Mouse (Mus musculus) 416B (cell line): ENCODE data around the gene Bach2.

Source experiments
- DNase-seq: peaks from one replicate; pipeline ENCODE4 v3.0.0; 2011; ENCODE audit warnings: low read depth

Gene Bach2

DNA sequence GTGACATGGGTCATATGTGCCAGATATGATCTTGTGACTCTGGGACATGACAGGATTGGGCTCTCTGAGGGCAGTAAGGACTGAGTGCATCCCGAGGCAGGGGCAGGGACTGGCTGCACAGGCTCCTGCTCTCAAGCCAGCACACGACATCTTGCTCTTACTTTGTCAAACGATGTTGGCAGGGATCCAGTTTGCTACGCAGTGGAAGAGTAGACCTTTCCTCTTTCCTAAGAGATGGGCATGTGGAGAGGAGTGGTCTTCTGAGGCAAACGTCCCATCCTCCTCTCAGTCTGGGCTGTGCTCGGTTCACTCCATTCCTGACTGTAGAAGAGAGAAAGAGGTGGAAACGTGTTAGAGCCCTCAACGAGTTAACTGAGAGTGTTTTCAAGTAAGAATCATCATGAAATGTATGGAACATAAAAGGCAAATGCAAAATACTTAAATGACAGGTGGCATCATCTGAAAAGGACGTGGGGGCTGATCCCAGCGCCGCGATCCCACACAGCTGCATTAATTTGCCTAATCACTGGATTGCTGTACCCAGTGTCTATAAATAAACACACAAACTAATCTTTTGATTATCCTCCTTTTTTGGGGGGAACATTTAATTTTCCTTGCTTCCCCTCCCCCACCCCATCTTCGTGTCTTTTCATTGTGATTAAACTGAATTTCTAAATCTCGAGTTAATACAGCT, 150.7 kb downstream of the Bach2 start:
- no peak for DNase-seq

DNA sequence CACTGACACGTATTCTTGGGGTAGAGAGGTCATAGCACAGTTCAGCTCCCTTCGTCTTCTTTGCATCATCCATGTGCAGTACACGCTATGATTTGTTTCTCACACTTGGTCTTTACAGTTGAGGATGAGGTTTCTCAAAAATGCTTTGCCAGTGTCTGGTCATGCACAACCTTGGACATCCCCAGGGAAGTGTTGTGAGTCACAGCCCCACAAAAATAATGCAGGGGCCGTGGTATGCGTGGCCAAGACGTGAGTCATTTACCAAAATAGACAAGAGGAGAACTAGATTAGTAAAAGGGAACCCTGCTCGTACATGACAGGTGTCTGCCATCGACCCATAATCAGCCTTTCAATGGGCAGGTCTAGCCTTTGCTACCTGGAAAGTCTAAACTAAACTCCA, 152.7 kb downstream of the Bach2 start:
- peak; percentile 78 for DNase-seq

DNA sequence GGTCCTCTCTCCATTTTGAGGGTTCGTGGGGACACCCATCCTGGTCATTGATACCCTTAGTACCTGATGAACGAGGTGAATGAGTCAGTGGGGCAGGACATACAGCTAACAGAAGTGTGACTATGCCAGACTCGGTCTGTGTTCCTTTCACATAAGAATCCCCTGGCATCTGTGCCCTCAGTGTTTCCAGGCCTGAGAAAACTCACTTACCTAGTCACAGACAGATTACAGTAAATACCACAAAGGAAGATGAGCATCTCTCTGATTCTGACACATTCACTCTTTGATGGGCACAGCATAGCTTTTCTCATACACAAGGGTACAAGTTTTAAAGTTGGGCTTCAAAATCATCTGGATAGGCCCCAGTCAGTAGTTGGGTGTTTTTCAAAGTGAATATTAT, 154.6 kb downstream of the Bach2 start:
- DNase-seq, result no peak

DNA sequence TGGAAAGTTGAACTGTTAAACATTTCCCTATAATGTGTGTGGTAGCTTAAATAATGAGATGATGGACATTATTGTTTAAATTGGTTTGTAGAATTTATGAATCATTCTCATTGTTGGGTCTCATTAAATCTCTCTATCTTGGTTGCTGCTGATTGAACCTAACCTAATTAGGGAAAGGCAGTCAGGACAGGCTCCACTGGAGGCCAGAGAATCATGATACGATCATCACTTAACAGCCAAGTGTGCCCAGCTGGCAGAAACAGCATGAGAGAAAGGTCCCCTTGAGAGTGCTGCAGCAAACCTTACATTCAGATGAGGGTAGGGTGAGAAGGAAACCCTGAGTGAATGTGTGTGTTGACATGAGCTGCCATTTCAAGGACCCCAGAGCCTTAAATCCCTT, 155.3 kb downstream of the Bach2 start:
- DNase-seq, result no peak

DNA sequence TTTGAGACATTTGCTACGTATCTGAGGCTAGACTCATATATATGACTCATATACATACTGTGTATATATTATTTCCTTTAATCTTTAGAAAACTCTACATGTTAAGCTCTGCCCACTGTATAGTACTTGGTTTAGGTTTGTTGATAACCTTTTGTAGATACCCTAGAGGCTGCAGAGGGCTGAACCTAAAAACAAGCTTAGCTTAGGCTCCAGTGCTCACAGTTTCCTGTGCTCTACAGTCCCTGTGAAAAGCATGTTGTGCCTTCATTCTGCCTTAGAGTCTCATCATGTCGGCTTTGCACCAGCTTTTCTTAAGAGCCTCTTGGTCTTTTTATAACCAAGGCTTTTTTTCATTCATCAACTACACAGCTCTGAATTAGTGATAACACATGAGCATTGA, 156.2 kb downstream of the Bach2 start:
- DNase-seq, result no peak

DNA sequence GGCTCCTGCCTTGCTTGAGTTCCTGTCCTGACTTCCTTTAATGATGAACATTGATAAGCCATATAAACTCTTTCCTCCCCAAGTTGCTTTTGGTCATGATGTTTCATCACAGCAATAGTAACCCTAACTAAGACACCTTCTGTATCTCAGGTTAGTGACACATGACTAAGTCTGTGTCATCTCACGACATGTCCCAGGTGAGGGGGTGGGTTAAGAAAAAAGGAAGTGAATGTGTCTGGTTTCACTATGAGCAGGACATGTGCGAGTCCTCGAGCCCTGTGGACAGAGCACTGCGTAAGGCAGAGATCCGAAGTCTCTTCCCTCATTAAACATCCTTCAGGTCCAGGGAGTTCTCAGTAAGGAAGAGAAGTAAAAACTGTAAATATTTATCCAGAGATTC, 162.9 kb downstream of the Bach2 start:
- no peak for DNase-seq

DNA sequence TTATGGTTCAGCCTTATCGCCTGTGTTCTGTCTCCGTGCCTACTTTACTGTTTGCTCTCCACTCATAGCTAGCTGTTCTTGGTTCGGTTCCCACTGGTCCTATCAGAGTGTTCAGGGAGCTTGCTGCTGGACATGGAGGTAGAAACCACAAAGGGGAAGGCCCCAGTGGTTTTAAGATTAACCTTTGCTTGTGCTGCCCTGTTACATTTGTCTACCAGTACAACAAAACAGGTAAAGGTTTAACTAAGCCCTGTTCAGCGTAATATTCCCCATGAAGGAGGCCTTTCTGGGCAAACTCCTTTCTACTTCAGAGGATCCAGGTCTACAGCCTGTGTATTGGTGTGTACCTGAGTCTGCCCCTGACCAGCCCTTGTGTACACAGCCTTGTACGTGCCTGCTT, 164.9 kb downstream of the Bach2 start:
- DNase-seq, result no peak

DNA sequence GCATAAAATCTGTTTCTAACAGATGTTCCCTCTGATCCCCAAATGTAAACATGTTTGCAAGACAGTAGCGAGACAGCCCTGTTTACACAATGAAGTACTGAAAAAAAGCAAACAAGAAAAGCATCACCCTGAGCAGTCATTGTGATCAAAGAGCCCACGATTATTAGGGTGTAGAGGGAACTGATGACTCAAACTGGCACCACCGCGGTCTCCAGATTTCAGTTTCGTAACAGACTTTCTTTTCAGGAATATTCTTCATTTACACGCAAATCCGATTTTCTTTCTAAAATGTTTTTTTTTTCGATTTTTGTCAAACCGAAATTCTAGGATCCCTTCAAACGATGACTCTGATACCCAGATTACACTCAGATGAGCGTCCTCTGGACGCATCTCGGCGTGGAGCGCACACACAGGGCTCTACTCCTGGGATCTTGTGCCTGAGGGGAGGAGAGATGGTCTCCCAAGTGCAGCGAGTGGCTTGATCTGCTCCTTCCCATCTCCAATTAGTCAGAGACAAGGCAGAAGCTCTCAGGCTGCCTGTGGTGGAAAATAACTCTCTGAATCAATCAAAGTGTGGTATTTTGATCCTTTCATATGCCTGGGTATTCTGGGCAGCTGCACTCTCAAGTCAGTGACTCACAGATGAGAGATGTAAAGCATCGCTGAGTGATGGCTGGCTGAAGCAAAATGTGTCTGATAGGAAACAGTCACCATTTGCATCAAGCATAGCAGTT, 166.7 kb downstream of the Bach2 start:
- DNase-seq, result no peak

DNA sequence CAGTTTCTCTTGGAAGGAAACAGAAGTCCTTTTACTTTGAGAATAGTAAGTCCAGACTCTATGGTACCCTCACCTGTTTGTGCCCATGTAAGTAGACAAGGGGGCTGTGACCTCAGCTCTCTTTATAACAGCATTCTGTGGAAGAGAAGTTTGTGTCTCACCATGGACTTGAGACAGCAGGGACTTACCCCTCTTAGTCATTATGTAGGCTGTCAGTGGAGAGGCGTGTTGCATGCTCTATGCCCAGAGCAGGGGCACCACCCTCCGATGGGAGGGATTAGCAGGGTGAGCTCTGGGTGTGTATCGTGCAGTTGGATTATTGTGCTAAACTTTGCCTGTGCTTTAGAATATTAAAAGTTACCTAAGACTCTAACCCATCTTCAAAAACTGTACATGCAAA, 167.4 kb downstream of the Bach2 start:
- DNase-seq, result no peak

DNA sequence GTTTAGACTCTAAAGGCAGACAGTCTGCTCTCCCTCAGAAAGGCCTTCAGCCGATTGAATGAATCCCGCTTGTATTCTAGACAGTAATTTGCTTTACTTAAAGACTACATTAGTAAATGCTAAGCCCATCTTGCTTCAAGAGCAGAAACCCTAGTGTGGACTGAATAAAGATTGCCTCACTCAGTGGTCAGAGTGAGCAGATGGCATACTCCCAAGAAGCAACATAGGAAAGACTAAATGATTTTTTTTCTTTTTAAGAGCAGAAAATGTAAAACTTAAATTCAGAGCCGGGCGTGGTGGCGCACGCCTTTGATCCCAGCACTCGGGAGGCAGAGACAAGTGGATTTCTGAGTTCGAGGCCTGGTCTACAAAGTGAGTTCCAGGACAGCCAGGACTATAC, 169.9 kb downstream of the Bach2 start:
- peak; percentile 35 for DNase-seq

DNA sequence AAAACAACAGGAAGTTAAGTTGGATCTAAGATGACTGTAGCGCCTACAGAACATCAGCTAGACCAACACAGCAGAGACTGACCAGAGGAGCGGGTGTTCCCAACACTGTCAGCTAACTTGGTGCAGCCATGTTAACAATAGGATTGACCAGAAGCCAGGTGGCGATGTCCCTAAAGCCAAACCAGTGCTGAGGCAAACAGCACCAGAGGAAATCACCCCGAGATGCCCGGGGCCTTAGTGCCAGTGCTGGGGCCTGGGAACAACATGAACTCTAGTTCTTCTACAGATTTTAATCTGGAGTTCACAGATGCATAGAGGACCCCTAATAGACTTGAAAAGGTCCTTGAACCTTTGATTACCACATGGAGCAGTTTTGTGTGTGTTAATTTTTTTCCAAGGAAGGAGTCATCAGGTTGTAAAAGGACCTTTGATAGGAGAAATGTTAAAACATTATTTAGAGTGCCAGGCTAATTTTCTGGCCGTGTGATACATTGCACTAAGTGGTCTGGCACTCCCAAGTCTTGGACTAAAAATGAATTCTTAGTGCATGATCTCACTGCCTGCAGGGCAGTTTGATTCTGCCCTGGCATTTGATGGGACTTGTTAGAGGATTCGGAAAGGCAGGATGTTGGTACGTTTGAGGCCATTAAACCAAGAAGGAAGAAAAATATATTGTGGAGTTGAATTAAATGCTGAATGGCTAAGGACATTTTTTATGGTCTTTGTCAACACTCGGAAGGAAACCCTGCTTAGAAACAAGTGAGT, 170.7 kb downstream of the Bach2 start:
- no peak for DNase-seq

DNA sequence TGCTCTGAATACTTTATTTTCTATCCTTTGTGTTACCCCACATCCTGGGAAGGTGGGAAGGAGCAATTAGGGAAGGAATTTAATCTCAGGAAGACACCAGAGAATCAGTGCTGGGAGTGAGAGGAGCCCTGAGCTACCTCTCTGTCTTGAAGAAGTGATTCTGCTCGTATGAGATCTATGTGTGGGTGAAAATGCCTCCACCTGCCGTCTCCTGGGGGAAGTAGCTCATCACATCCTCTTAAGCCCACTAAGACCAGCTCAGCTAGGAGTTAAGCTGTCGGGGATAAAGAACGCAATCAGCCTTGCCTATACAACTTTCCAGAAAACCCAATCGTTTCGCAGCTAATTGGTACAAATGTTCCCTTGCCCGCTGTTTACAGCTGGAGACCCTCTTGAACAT, 174.5 kb downstream of the Bach2 start:
- no peak for DNase-seq

DNA sequence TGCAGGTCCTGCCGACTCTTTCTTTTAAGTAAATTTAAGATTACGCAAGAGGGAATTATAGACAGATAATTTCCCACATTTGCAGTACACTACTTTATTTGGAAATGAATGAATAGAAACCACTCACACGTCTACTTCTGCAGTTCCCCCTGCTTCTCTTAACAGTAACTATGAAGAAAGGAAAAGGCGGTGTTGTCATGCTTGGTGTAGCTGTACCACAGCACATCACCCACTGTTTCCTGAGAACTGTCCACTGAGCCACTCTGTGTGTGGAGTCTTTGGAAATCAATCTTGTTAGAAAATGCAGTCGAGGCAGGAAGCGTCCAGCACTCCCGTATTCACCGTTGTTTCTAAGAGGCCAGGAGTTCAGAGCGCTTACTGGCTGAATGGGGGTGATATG, 174.9 kb downstream of the Bach2 start:
- no peak for DNase-seq

DNA sequence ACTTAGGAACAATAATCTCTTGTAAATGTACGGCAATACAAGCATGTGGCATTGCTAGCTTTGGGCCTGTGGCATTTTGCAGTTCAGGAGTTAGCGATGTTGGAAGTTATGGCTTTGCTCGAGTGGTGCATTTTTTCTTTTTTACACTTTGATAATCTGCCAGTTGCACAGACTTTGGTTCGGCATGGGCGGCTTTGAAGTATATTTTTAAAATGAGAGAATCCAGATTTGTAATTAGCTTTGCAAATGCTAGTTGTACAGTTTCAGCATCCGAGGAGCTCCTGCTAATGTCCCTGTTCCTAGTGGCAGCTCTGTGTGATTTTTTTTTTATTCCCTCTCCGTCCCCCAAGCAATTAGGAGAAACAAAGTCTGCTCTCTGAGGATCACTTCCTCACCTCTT, 176.4 kb downstream of the Bach2 start:
- no peak for DNase-seq

DNA sequence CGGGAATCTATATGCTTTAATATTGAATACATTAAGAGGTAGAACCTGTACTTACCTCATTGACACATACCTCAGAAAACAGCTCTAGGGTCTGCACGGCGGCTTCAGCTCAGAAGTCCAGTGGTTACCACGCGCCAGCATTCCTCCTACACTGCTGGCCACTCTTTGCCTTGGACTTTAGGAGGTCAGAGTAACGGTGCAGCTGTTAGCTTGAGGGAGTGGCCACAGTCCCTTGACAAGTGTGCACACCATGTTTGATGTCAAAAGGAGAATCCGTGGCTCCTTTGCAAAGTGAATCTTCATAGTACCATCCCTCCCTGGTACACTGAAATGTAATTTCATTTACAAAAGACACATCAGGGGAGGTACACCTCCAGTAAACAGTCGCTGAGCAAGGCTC, 179.3 kb downstream of the Bach2 start:
- DNase-seq, result no peak

DNA sequence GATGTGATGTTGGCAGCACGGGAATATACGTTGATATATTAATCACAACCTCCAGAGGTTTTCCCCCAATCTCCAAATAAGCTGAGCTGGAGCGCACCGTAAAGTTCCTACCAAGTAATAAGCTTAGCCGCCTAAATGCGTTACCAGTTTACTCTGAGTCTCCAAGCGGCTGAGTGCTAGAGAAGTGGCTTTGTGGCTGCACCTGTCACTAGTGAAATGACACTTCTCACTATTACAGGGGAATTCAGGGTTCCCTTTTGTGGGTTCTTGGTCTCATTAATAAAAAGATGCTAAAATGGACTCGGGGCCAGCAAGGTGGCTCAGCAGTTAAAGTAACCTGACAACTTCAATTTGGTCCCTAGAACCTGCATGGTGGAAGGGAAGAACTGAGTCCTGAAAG, 183.0 kb downstream of the Bach2 start:
- DNase-seq, result no peak

DNA sequence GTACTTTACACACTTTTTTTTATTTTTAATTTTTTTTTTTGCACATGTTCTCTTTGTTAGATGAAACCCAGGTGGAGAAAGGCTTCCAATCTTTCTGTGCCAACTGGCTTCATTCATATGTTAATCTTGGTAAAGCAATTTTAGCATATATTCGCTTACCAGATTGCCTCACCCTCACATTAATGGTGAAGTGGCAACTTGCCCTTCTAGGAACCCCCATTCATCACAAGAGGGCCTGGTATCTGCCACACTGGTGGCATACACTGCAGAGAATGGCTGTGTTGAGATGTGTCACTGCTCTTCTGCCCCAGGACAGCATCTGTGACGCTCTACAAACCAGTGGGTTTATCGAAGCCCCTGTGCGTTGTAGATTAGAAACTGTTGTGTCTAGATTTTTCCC, 183.8 kb downstream of the Bach2 start:
- DNase-seq, result no peak

DNA sequence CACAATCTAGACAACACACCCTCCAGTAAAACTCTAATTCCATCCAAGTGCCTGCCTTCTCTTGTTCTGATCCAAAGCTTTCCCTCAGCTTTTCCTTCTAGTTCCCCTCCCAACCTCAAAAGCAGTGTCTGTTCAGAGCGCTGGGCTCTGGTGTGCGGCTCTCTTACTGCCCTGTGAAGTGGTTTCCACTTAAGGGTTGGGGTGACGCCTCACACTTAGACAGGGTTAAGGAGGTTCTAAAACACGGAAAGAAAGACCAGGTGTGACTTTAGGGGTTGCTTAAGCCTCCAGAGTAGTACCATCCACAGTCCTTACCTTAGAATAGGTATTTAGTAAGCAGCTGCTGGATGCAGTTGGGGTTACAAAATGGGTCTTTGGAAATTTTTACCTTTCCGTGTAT, 185.1 kb downstream of the Bach2 start:
- DNase-seq, result no peak

DNA sequence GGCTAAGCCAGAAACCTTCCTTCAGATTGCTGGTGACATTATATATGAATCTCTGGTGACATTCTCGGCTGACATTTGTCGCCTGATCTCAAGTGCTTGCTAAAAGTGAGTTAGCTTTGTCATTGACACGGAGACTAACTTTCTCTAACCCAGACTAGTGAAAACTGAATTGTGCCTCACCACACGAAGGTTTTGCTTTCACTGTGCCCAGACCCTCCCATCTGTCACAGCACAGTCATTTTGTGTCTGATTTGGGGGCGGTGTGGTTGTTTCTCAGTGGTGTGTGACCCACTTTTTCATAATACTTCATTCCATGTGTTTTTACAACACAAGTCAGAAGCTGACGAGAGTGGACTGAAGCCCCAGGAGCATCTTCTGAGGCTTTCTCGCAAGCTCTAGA, 185.8 kb downstream of the Bach2 start:
- DNase-seq, result no peak

DNA sequence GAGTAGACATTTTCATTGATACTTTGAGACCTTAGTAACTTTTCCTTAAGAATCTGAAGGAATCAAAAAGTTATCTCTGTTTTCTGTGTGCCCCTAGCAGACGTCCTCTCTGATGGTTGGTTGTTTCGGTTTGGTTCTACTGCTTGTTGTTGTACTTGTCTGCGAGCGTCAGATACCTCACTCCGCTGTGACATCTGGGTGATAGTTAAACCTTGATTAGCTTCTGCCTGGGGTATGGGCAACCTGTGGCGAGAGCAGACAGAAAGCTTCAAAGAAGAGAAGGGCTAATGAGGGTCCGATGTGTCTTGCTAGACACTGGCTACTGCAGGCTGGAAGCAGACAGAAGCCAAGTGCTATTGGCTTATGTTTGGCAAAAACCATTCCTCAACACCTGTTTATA, 186.5 kb downstream of the Bach2 start:
- DNase-seq, result no peak

DNA sequence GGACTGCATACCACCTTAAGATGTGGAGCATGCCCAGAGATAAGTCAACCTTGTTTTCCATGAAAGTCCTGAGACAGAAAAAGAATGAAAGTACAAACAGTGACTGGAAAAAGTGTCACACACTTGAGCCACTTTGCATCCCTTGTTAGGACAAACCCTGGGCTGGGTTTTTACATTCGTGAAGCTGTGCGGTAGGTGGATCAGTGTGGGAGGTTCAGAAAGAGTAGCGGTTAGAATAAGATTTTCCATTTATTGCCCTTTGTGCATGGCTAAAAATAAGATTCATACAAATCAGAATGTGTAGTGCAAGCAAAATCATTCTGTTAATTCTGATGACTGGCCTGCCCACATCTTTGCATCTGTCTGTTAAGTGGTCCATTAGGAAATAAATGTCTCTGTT, 187.0 kb downstream of the Bach2 start:
- no peak for DNase-seq

DNA sequence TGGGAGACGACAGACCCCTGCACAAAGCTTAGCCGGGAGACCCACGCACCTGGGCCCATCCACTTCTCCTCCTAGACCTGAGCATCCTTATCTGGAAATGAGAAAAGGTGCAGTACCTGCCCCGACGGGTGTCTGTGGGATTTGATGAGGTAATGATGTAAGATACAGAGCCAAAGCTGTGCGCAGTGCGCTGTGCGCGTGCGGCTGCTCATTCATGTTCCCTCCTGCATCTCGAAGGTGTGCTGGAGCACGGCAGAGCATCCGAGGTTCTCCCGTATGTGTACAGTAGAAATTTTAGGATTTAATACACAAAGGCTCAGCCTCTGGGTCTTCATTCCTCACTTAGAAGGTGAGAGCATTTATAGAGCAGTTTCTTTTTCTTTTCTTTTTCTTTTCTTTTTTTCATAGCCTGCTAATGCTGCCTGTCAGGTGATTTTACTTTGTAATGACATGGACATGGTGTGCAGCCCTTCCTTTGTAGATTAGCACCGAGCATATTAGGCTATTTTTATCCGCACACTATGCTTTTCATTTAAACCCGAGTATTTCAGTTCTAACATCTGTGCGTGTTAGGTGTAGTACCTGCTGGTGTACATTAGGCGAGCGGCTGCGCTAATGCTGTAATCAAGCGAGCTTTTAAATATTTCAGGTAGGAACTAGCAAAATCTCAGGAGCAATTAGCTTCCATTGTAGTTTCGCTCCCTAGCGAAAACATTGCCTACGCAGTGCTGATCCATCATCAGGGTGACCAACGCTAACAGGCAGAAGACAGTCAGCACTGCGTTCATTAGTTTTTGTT, 188.4 kb downstream of the Bach2 start:
- DNase-seq, result no peak

DNA sequence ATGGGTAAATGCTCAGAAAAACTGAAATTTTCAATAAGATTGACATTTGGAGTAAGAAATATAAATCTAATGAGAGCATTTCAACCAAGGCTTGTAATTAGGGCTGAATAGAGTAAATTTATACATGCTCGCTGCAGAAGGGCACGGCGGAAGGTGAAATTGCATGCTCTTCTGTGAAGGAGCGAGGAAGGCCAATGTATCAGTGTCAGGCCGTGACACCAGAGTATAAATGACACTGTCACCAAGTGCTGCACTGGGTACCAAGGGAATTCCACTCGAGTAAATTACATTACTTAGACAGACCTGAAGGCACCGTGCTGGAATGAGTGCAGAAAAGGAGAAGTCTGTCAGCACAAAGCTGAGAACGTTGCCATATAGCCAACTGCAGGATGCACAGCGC, 190.1 kb downstream of the Bach2 start:
- no peak for DNase-seq
